Mouse (Mus musculus) embryonic facial prominence, embryonic 15.5 days (tissue): ENCODE measurements at regions not wholly inside any gene's neighbourhood (a gene's known extent, or its start where the extent isn't known, plus 50 kb on each side); places are given as distances from the start of the nearest gene placed in this dataset.

Experiments used
- ATAC-seq: fragments of 200-750 bp; cut with Nextera tagmentation; 2 replicates; pipeline ENCODE4 v1.8.0; 2017; ENCODE audit warnings: low read depth, moderate TSS enrichment; ENCODE audit not compliant: insufficient number of reproducible peaks, low FRiP score, low TSS enrichment
- H3K27ac ChIP-seq: fragments of 300-500 bp; sonication (generic); replicated peaks from 2 replicates; pipeline ENCODE4 v1.5.1; 2015; ENCODE audit warnings: mild to moderate bottlenecking, inconsistent platforms
- H3K27me3 ChIP-seq: fragments of 300-500 bp; sonication (generic); 2 replicates; pipeline ENCODE4 v1.6.1; 2015; ENCODE audit warnings: inconsistent platforms
- H3K36me3 ChIP-seq: fragments of 300-500 bp; sonication (generic); 2 replicates; pipeline ENCODE4 v1.6.1; 2015; ENCODE audit warnings: mild to moderate bottlenecking, inconsistent platforms
- H3K4me1 ChIP-seq: fragments of 300-500 bp; sonication (generic); 2 replicates; pipeline ENCODE4 v1.6.1; 2015; ENCODE audit warnings: inconsistent platforms
- H3K4me2 ChIP-seq: fragments of 300-500 bp; sonication (generic); replicated peaks from 2 replicates; pipeline ENCODE4 v1.6.1; 2015; ENCODE audit warnings: mild to moderate bottlenecking, inconsistent platforms
- H3K4me3 ChIP-seq: fragments of 300-500 bp; sonication (generic); replicated peaks from 2 replicates; pipeline ENCODE4 v1.5.1; 2015; ENCODE audit warnings: mild to moderate bottlenecking, inconsistent platforms
- H3K9ac ChIP-seq: fragments of 300-500 bp; sonication (generic); 2 replicates; pipeline ENCODE4 v1.6.1; 2015; ENCODE audit warnings: inconsistent platforms
- H3K9me3 ChIP-seq: fragments of 300-500 bp; sonication (generic); replicated peaks from 2 replicates; pipeline ENCODE4 v1.6.1; 2016; ENCODE audit warnings: inconsistent platforms
- WGBS: fragments of 180-500 bp; shearing (Covaris S2); methylation state at CpG from one replicate; pipeline ENCODE4 v1.1.7; 2015; 5-methylcytosine and 5-hydroxymethylcytosine counted together

DNA sequence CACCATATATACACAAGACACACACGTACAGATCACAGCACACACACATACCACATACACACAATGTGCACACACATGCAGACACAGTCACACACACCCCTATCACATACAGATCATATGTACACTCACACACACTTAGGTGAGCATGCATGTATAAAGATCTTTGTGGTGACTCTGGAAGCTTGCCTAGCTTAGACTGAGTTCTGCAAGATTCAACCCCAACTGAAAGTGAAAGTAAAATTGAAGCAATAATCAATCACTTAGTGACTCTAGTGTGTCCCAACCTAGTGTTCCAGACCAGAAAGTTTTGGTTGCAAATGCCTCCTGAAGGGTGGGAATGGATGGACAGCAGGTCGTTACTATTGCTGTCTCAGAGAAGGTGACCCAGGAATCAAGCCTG is 262.8 kb downstream of the Bcl11a start:
- Histone ChIP-seq H3K9ac (no peak overlapping the region), H3K4me3 (no peak overlapping the region), H3K4me2 (no peak overlapping the region), H3K9me3 (no peaks in the 10 kb centered on the region), H3K36me3 (no peaks in the 10 kb centered on the region), H3K27me3 (no peaks in the 10 kb centered on the region), H3K4me1 (peaks cover 11% of the 10 kb centered on the region), H3K27ac (no peak overlapping the region)
- WGBS = 74% methylated on average over 2 of the region's 2 CpGs
- no peak for ATAC-seq

DNA sequence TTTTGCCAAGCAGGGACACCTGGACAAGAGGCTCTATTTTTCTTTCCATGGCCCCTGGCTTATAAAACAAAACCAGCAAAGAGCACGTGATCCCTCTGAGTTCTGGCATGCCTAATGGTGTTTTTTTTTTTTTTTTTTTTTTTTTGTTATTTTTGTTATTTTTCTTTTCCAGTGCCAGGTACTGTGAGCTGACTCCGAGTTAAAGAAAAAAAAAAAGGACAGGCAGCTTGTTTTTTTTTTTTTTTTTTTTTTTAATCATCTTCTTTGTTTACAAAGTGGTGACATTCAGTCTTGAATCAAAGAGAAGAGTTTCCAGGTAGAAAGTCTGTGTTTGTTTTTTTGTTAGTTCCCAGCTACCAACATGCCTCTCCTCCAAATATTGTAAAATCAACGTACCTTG is 263.8 kb downstream of the Bcl11a start:
- Histone ChIP-seq H3K36me3 (no peaks in the 10 kb centered on the region), H3K9me3 (no peaks in the 10 kb centered on the region), H3K4me3 (no peak overlapping the region), H3K9ac (no peak overlapping the region), H3K27ac (0 out of 2 replicates have a peak overlapping the region, but pooled peaks have one; percentile 55), H3K4me2 (no peak overlapping the region), H3K27me3 (no peaks in the 10 kb centered on the region), H3K4me1 (peaks cover 11% of the 10 kb centered on the region)
- no peak for ATAC-seq
- WGBS = 30% methylated on average over 3 of the region's 3 CpGs

DNA sequence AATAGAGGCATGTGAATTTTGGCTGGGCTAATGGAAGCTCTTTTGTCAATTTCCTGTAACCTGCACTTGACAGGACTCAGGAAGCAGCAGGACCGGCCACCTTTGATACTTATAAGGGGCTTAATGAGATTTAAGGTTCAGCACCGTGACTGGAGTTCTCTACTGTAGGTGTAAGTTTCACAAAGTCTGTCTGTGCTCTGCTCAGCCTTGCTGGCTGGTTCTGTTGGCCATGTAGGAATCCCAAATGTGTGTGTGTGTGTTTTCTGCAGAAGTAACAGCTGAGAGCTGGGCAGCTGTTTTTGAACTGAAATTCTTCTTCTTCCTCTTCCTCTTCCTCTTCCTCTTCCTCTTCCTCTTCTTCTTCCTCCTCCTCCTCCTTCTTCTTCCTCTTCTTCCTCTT is 264.3 kb downstream of the Bcl11a start:
- H3K4me1 ChIP-seq = peaks cover 16% of the 10 kb centered on the region
- no peaks in the 10 kb centered on the region for H3K36me3 ChIP-seq
- no peaks in the 10 kb centered on the region for H3K9me3 ChIP-seq
- H3K4me2 ChIP-seq = no peak overlapping the region
- H3K4me3 ChIP-seq = no peak overlapping the region
- 6% methylated on average over 2 of the region's 2 CpGs for WGBS
- no peaks in the 10 kb centered on the region for H3K27me3 ChIP-seq
- peak overlapping the region; percentile 55 for H3K27ac ChIP-seq
- H3K9ac ChIP-seq = no peak overlapping the region
- ATAC-seq = no peak

DNA sequence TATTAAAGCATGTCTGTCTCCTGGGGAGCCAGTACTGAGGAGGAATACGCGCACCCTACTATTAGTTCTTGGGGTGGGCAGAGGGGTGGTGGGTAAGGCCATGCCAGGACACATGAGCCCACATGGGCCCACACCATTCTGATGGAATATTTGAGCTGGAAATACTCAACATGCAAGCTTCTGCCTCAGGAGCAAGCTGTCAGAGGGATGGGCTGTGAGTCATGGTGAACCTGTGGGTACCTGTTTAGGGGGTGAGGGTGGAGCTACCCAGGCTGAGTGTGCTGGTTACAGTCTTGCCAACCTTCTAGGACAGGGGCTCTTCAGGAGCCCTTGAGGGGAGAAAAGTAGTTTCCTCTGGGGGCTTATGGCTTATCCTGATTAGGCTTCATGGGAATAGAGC is 264.9 kb downstream of the Bcl11a start:
- Histone ChIP-seq H3K9me3 (no peaks in the 10 kb centered on the region), H3K4me1 (peaks cover 19% of the 10 kb centered on the region), H3K36me3 (no peaks in the 10 kb centered on the region), H3K27me3 (no peaks in the 10 kb centered on the region), H3K4me3 (no peak overlapping the region), H3K4me2 (no peak overlapping the region), H3K27ac (peak overlapping the region; percentile 55; the same call in 1 of the 2 replicates), H3K9ac (no peak overlapping the region)
- ATAC-seq = peak; percentile 16; the same call in 1 of the 2 replicates
- WGBS = 78% methylated on average over 2 of the region's 2 CpGs

DNA sequence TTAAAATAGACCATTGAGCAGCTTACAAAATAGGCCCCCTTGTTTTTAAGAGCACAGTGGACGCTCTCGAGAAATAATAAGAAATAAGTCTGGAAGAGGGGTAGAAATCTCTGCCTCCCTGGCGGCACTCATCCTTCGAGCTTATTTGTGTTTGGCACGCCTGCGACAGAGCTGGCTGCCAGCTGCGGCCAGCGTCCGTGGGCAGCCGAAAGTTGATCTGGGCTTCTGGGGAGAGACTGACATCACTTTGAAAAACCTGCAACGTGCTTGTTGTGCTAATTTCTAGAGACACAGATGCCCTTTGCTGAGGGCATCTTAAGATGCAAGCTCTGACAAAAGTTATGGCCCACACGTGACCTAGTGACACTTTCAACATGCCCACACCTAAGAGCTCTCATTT is 269.4 kb downstream of the Bcl11a start:
- Histone ChIP-seq H3K4me1 (peaks cover 15% of the 10 kb centered on the region), H3K4me2 (no peak overlapping the region), H3K27ac (no peak overlapping the region), H3K9me3 (no peaks in the 10 kb centered on the region), H3K9ac (no peak overlapping the region), H3K4me3 (no peak overlapping the region), H3K27me3 (no peaks in the 10 kb centered on the region), H3K36me3 (no peaks in the 10 kb centered on the region)
- WGBS = 26% methylated on average over 12 of the region's 12 CpGs
- ATAC-seq = no peak

DNA sequence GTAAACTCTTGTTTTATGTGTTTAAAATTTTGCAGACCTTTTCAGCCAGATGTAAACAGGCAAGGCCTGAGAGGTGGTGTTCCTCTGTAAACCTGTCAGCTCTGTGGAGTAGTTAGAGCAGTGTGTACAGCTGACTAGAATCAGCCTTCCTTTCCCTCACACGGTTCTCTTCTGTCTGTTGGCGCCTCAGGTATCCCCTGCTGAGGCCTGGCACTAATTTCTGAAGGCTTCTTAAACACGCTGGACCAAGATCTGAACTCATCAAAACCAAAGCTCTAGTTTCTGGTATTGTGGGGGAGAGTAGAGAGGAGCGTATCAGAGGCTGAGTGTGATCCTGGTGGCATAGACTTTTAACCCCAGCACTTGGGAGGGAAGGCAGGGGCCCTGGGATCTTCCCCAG is 270.9 kb downstream of the Bcl11a start:
- no peak overlapping the region for H3K27ac ChIP-seq
- peaks cover 11% of the 10 kb centered on the region for H3K4me1 ChIP-seq
- no peaks in the 10 kb centered on the region for H3K9me3 ChIP-seq
- H3K27me3 ChIP-seq = no peaks in the 10 kb centered on the region
- WGBS = 66% methylated on average over 4 of the region's 4 CpGs
- H3K36me3 ChIP-seq = no peaks in the 10 kb centered on the region
- no peak overlapping the region for H3K4me3 ChIP-seq
- H3K9ac ChIP-seq = no peak overlapping the region
- H3K4me2 ChIP-seq = no peak overlapping the region
- no peak for ATAC-seq

DNA sequence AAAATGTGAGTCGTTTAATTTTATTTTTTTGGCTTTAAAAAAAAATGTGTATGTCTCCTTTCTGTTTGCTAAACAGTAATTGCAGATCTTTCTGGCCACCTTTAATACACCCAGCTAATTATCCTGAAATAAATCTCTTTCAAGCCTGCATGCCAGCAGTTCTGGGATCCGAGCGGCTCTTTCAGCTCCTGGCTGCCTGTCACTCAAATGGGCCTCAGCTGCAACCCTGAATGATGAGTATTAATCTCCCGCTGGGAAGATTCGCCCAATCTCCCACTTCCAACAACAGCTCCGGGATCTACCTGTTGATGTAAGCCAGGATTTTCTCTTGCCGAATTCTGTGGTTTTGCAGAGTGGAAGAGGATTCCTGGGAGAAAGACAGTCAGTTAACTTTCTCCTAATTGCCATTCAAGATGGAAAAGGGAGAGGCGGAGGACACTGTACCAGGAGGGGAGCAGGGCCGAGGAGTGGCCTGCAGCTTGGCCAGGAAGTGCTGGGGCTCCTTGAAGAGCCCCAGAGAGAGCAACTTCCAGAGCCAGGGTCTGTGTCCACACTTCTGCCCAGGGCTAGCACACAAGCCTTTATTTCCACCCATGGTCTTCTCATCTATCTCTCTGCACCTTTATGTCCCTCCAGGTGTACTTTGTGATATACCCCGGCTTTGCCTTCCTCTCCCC is 272.2 kb downstream of the Bcl11a start:
- no peak overlapping the region for H3K4me3 ChIP-seq
- no peak overlapping the region for H3K9ac ChIP-seq
- H3K27ac ChIP-seq = no peak overlapping the region
- no peak for ATAC-seq
- peaks cover 9% of the 10 kb centered on the region for H3K4me1 ChIP-seq
- WGBS = 40% methylated on average over 10 of the region's 10 CpGs
- no peaks in the 10 kb centered on the region for H3K27me3 ChIP-seq
- no peaks in the 10 kb centered on the region for H3K9me3 ChIP-seq
- H3K36me3 ChIP-seq = no peaks in the 10 kb centered on the region
- H3K4me2 ChIP-seq = no peak overlapping the region

DNA sequence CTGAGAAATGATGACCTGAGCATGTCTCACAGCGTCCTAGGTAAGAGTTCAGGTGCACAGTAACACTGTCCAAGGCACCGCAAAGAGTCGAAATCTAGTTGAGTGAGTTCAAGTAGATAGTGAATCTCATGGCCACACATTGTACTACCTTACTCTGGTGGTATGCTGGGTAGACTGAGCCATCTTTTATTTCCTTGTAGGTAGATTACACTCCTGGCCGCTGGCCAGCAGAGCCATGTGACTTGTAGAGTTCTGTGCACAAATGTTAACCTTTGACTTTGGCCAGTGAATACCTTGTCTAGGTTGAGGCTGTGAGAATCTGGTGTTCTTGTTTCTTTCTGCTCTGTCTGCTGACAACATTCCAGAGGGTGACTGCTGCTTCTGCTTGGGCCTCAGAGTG is 273.0 kb downstream of the Bcl11a start:
- H3K9ac ChIP-seq = no peak overlapping the region
- H3K9me3 ChIP-seq = no peaks in the 10 kb centered on the region
- WGBS = 88% methylated on average over 4 of the region's 4 CpGs
- no peak for ATAC-seq
- no peak overlapping the region for H3K4me3 ChIP-seq
- H3K27me3 ChIP-seq = no peaks in the 10 kb centered on the region
- H3K4me1 ChIP-seq = peaks cover 8% of the 10 kb centered on the region; the same call in 1 of the 2 replicates
- no peak overlapping the region for H3K4me2 ChIP-seq
- no peaks in the 10 kb centered on the region for H3K36me3 ChIP-seq
- H3K27ac ChIP-seq = no peak overlapping the region

DNA sequence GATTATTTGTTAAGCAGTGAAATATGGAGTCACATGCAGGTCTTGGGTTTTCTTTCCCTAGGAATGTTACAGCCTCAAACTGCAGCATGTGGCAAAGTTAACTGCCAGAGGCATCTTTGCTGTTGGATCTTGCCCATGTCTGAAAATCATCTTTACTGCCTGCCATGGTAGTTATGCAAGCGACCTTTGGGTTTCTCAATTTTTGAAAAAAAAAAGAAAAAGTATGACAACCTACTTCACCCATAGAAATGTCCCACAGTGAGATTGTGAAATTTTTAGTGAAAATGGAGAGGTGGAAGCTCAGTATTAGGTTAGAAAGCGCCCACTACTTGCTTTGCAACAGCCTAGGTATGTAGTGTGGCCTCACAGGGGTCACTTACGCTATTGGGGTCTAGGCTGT is 274.2 kb downstream of the Bcl11a start:
- no peak overlapping the region for H3K27ac ChIP-seq
- no peak overlapping the region for H3K4me3 ChIP-seq
- H3K4me1 ChIP-seq = peaks cover 4% of the 10 kb centered on the region; the same call in 1 of the 2 replicates
- H3K9me3 ChIP-seq = no peaks in the 10 kb centered on the region
- WGBS = 71% methylated on average over 3 of the region's 3 CpGs
- H3K36me3 ChIP-seq = no peaks in the 10 kb centered on the region
- ATAC-seq = no peak
- no peak overlapping the region for H3K9ac ChIP-seq
- H3K27me3 ChIP-seq = no peaks in the 10 kb centered on the region
- no peak overlapping the region for H3K4me2 ChIP-seq

DNA sequence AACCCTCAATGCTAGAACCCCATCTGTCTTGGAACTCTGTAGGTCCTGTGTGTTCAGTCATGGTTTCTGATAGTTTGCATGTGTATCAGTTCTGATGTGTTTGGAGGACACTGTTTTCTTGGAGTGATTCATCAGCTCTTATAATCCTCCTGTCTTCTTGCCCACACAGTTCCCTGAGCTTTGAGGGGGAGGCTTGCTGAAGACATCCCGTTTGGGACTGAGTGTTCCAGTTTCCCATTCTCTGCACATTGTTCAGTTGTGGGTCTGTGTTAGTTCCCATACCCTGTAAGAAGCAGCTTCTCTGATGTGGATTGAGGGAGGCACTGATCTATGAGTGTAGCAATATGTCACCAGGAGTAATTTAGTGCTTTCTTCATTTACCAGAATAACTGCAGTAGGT is 275.2 kb downstream of the Bcl11a start:
- 74% methylated on average over 1 of the region's 1 CpGs for WGBS
- H3K4me3 ChIP-seq = no peak overlapping the region

DNA sequence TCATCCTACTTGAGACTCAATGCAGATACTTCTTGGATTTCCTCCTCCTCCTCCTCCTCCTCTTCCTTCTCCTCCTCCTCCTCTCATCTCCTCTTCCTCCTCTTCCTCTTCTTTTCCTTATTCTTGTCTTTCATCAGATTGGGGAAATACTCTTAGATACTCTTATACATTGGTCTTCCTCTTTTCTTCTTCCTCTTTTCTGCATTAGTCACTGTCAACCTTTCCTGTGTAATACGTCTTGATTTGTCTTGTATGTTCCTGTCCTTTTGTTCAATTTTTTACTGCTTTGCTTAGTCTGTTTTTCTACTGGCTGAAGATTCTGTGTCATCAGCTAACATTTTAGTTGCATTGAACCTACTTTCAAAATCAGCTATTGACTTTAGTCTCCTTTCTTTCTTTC is 279.5 kb downstream of the Bcl11a start:
- ATAC-seq = no peak
- H3K27me3 ChIP-seq = no peaks in the 10 kb centered on the region
- no peak overlapping the region for H3K27ac ChIP-seq
- 76% methylated on average over 1 of the region's 1 CpGs for WGBS
- H3K9me3 ChIP-seq = no peaks in the 10 kb centered on the region
- no peak overlapping the region for H3K9ac ChIP-seq
- H3K4me1 ChIP-seq = no peaks in the 10 kb centered on the region
- H3K36me3 ChIP-seq = no peaks in the 10 kb centered on the region
- H3K4me2 ChIP-seq = no peak overlapping the region
- no peak overlapping the region for H3K4me3 ChIP-seq

More for the DNA sequence above, 275.2 kb downstream of the Bcl11a start:
- H3K36me3 ChIP-seq = no peaks in the 10 kb centered on the region
- H3K9ac ChIP-seq = no peak overlapping the region
- H3K27me3 ChIP-seq = no peaks in the 10 kb centered on the region
- no peak overlapping the region for H3K4me2 ChIP-seq
- no peaks in the 10 kb centered on the region for H3K4me1 ChIP-seq
- no peak overlapping the region for H3K27ac ChIP-seq
- no peaks in the 10 kb centered on the region for H3K9me3 ChIP-seq
- ATAC-seq = no peak

DNA sequence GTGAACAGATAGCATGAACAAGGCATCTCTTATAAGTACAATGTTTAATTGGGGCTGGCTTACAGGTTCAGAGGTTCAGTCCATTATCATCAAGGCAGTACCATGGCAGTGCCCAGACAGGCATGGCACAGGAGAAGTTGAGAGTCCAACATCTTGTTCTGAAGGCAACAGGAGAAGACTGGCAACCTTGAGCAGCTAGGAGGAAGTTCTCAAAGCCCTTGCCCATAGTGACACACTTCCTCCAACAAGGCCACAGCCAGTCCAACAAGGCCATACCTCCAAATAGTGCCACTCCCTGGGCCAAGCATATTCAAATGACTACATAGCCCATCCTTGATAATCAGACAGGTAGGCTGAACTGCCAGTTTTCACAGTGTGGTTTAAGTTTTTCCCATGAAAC is 281.2 kb downstream of the Bcl11a start:
- ATAC-seq = no peak

More for the DNA sequence above, 281.2 kb downstream of the Bcl11a start:
- no peak overlapping the region for H3K4me3 ChIP-seq
- no peaks in the 10 kb centered on the region for H3K27me3 ChIP-seq
- peaks cover 12% of the 10 kb centered on the region for H3K4me1 ChIP-seq
- H3K9ac ChIP-seq = no peak overlapping the region
- H3K27ac ChIP-seq = no peak overlapping the region
- no peaks in the 10 kb centered on the region for H3K9me3 ChIP-seq
- no peak overlapping the region for H3K4me2 ChIP-seq
- H3K36me3 ChIP-seq = no peaks in the 10 kb centered on the region
